Mouse (Mus musculus) CD4-positive, CD25-positive, alpha-beta regulatory T cell, adult 9 weeks (primary cell): ENCODE results near the gene Dnajb6. TPM values are rescaled to one million over a fixed set of nuclear protein-coding genes. Genes with fewer than 3 reads are reported as not detected.

Experiments used
- polyA plus RNA-seq: library from polyadenylated mRNA; unstranded; fragments of 100-300 nt; shearing (Covaris generic); gene quantifications from one replicate; pipeline ENCODE4 v1.2.1, GENCODE M21; 2017

The Dnajb6 gene
- 162 TPM for polyA plus RNA-seq

GRCm38 (mm10) chr5:29735557-29736061 is at the start of gene Dnajb6, which contains the start of gene Gm5129:
TSS of gene Dnajb6 (plus strand) at chr5:29735688.
TSS of gene Gm5129 (minus strand) at chr5:29735936.

Other genes with a start within 250 kb of the Dnajb6 start
- gene Ube3c, start 166.4 kb upstream of the Dnajb6 start, polyA plus RNA-seq, result 14.3 TPM
- 1.1 TPM for gene Gm5129, start 248 bp downstream of the Dnajb6 start, polyA plus RNA-seq